Mouse (Mus musculus) heart, adult 18-20 months (tissue): ENCODE measurements around the gene Napsa. TPM values are rescaled to one million over a fixed set of nuclear protein-coding genes. Genes with fewer than 3 reads are reported as not detected.

Experiments used
- DNase-seq, 2 experiments: peaks; one replicate each; pipeline ENCODE4 v3.0.0; 2021 to 2022; ENCODE audit warnings: mixed read lengths in 1 of 2
- total RNA-seq, 2 experiments: library from RNA; stranded (reverse); gene quantifications; 2 replicates each; pipeline ENCODE4 v1.2.3; 2021

The Napsa gene
- total RNA-seq, 2 experiments from 2014 or later: 0.82 to 4.4 TPM

- DNase-seq: no peak
Observed at GRCm38 (mm10) chr7:44596996-44597538, 24.9 kb downstream of the Napsa start.

DNA sequence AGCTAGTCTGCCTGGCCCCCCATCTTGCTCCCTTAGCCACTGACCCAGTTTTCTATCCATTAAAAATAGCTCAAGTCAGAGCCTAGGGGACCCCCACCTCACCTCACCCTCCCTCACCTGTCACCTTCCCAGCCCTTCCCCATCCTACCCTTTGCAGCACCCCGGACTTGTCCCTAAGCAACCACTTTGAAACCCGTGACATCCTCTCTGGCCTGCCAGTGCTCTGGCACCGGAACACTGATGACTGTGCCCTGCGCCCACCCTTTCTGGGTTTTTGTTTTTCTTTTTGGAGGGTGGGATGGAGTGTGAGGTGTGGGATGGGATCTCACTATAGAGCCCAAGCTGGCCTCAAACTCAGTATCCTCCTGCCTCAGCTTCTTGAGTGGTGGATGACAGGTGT, 25.5 kb downstream of the Napsa start:
- no peak for DNase-seq

- DNase-seq: no peak
Observed at GRCm38 (mm10) chr7:44598336-44598735, 26.2 kb downstream of the Napsa start.

GRCm38 (mm10) chr7:44600691-44601262, 28.6 kb downstream of the Napsa start:
- no peak for DNase-seq

- no peak for DNase-seq
Observed at GRCm38 (mm10) chr7:44601646-44602045, 29.5 kb downstream of the Napsa start.

DNA sequence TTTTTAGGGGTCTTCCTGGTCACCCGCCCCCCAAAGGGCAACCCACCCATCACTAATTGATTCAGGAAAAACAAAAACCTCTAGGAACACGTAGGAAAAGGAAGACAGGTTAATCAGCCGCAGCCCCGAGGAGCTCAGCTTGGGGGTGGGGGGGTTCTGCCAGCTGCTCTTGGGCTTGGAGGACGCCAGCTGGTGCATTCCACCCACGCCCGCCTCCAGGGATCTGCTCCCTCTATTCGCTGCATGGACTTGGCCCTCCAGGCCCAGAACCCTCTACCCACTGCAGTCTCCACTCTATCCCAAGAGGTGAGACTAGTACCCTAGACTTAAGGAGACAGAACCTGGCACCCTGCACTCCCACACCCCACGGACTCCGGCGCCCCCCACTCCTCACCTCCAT, 30.3 kb downstream of the Napsa start:
- DNase-seq: no peak

GRCm38 (mm10) chr7:44603186-44603855, 31.1 kb downstream of the Napsa start:
- no peak for DNase-seq

DNA sequence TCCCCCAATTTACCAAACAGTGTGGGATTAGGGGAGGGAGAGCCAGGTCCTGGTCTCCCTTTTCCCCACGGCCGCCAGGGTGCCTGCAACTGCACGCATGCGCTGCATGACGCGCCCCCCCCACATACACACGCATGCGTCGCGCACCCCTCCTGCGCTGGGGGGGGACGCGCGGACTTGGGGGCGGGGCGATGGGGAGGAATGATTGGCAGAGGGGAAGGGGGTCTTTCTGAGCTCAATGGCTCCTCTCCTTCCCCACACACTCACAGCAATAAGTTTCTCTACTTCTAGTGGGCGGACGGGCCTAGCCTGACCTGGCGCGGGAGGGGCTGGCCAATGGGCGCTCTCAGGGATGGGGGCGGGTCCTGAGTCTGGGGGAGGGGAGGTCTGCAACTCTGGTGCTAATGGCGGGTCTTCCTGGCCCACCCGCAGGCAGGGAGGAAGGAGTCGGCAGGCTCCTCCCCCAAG, 32.0 kb downstream of the Napsa start:
- DNase-seq: peak in 1 of 2 experiments; percentile 13

- DNase-seq: no peak
Observed at GRCm38 (mm10) chr7:44604619-44605018, 32.4 kb downstream of the Napsa start.

- DNase-seq: no peak
Observed at GRCm38 (mm10) chr7:44605436-44605835, 33.3 kb downstream of the Napsa start.

DNA sequence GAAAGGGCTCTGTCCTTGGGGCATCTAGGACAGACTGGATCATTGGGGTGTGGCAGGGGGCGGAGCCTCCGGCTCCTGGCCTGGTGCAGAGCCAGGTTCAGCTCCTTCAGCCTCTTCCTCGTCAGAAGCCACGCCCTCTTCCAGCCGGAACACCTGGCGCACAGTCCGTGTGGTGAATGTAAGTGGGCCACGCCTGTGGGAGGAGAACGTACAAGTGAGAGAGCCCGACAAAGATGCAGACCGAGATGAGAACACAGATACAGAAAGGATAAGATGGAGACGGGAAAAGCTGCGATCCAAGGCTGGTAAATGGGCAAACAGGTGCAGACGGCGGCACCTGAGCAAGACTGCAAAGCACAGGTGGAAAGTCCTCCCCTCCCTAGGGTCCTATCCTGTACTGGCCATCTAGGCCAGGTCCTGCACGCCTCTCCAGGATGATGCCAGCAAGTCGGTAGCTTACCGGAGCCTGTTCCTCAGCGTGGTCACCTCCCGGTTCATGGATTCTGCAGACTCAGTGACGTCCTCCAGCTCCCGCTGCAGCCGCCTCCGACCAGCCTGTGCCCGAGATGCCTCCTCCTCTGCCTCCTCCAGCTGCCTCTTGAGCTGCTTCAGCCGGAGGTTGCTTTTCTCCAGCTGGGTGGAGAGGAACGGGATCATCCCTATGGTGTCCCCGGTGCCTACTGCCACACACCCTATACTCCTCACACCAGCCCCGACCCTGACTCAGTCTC, 34.2 kb downstream of the Napsa start:
- no peak for DNase-seq

- DNase-seq: no peak
Observed at GRCm38 (mm10) chr7:44612192-44612591, 40.0 kb downstream of the Napsa start.

- no peak for DNase-seq
Observed at GRCm38 (mm10) chr7:44614041-44614688, 42.0 kb downstream of the Napsa start.

- no peak for DNase-seq
Observed at GRCm38 (mm10) chr7:44615309-44615708, 43.1 kb downstream of the Napsa start.

DNA sequence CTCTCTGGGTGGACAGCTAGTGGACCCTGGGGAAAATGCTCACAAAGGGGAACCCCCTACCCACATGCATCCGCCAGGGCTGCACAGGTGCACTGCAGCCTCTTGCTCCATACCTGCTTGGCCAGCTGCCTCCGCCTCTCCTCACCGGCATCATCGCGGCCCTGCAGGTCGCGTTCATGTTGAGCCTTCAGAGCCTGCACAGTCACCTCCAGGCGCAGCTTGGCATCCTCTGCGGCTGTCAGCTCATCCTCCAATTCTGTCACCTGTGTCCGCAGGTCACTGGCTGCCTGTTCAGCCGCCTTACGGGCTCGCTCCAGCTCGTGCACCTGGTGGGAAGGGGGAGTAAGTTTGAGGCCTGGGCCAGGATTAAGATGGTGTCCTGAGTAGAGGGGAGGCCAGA, 43.8 kb downstream of the Napsa start:
- no peak for DNase-seq

- no peak for DNase-seq
Observed at GRCm38 (mm10) chr7:44617059-44617458, 44.9 kb downstream of the Napsa start.

DNA sequence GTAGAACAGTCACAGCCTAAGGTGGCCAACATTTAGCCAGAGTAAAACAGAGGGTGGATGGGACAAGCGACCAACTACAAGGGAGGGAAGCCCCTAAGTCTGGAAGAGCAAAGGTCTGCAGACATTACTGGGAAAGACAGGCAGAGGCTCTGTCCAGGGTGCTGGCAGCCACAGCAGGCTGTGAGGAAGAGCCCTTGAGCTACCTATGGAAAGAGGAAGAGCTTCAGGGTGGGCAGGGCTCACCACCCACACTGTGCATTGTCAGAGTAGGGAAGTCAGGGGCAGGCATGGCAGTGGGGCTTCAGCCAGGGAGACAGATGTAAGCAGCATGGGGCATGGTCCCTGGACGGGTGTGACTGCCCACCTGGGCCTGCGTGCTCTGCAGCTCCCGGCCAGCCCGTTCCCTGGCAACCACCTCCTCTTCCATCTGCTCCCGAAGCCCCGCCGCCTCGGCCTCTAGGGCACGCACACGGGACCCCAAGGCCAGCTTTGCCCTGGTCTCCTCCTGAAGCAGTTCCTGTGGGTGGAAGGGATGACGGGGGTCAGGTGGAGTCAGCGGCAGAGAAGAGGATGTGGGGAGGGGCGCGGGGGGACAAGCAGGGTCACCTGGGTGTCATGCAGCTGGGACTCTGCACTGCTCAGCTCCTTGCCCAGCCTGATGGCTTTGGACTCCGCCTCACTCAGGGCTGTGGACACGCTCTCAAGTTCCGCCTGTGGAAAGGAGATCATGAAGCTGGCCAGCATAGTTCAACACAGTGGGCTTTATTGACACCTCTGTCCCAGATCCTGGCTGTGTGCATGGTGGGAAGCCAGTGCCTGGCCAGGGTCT, 51.7 kb downstream of the Napsa start:
- DNase-seq: no peak

DNA sequence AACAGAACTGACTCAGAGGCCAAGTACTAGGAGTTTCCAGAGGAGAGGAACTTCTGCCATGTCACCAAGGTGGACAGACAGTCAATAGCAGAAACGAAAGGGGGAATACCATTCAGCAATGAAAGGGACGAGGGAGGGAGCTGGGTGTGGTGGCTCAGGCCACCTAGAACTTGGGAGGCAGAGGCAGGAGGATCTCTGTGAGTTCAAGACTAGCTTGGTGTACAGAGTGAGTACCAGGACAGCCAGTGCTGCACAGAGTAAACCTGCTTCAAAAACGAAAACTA, 52.3 kb downstream of the Napsa start:
- no peak for DNase-seq

GRCm38 (mm10) chr7:44624828-44625227, 52.6 kb downstream of the Napsa start:
- DNase-seq: no peak

GRCm38 (mm10) chr7:44625241-44626067, 53.3 kb downstream of the Napsa start:
- DNase-seq: peak in 1 of 2 experiments; percentile 17

- no peak for DNase-seq
Observed at GRCm38 (mm10) chr7:44626068-44626385, 53.8 kb downstream of the Napsa start.
